Mouse (Mus musculus) stomach, postnatal 0 days (tissue): ENCODE results near the gene Plce1.

Source experiments
- CTCF ChIP-seq: IDR thresholded peaks from 2 replicates; pipeline ENCODE4 v1.5.1; 2016; ENCODE audit warnings: antibody characterized with exemption, low read depth, mild to moderate bottlenecking, moderate library complexity
- EP300 ChIP-seq: optimal IDR thresholded peaks from 2 replicates; pipeline ENCODE3; 2016; ENCODE audit warnings: antibody characterized with exemption

- TF ChIP-seq CTCF (no peak), EP300 (no peak)
Observed at GRCm38 (mm10) chr19:38744546-38744945, 263.6 kb downstream of the Plce1 start.
